ENCODE assay signal across 8 mouse cellular contexts in the genomic region with DNA sequence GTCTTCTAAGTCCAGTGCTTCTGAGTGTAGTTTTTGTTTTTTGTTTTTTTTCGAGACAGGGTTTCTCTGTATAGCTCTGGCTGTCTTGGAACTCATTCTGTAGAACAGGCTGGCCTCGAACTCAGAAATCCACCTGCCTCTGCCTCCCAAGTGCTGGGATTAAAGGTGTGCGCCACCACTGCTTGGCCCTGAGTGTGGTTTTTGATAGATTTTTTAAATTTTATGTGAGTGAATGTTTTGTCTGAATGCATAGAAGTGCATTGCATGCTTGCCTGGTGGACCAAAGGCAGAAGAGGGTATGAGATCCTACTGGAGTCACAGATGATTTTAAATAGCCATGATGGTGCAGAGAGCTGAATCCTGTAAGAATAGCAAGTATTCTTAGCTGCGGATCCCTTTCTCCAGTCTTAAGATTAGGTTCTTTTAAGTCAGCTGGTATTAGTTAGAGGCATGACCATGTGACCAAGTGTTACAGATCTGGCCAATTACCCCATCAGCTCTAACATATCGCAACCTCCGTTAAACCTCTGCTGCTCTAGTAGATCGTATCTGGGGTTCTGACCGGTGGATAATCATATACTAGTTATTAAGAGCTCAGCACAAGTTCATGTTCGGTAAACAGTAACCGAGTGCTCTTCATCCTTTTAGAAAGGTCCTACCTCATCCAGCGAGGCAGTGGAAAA. TPM values are rescaled to one million over a fixed set of nuclear protein-coding genes. Genes with fewer than 3 reads are reported as not detected.
DNase-seq lines count a peak whose midpoint lies in the region; ATAC-seq and TF ChIP-seq lines count a peak whose summit lies in the region.

No protein-coding gene starts in this region.

- no peaks in the 10 kb centered on the region for H3K27me3 ChIP-seq in E14TG2a.4 (ENCODE audit: insufficient read depth, low read length)
- no peaks in the 10 kb centered on the region for H3K27me3 ChIP-seq in forebrain, embryonic 12.5 days
- no peaks in the 10 kb centered on the region for H3K27me3 ChIP-seq in liver, embryonic 14.5 days (ENCODE audit: control insufficient read depth, insufficient read depth, low read length)

- no peak for TF ChIP-seq CTCF in gastrocnemius, adult 2 months (IDR thresholded peaks at IDR 0.05)
- TF ChIP-seq CTCF in E14TG2a.4 (conservative IDR thresholded peaks at IDR 0.05; ENCODE audit: low read length) = no peak
- no peak for TF ChIP-seq CTCF in liver, embryonic 14.5 days (IDR thresholded peaks at IDR 0.05; ENCODE audit: low read depth)

- peak; percentile 6; the same call in 1 of the 2 replicates for ATAC-seq in forebrain, embryonic 12.5 days (ENCODE audit: low FRiP score)
- no peak for ATAC-seq in liver, embryonic 14.5 days (ENCODE audit: insufficient read depth)

- peak overlapping the region; percentile 60 for H3K9ac ChIP-seq in forebrain, embryonic 12.5 days
- peak overlapping the region; percentile 70 for H3K9ac ChIP-seq in liver, embryonic 14.5 days (replicated peaks)

- intact Hi-C loops in gastrocnemius, adult 2 months (cut with DNase I) = no loop called here

- H3K4me3 ChIP-seq in gastrocnemius, adult 2 months = peak overlapping the region; percentile 91
- peak overlapping the region; percentile 84 for H3K4me3 ChIP-seq in E14TG2a.4 (replicated peaks; ENCODE audit: low read length)
- H3K4me3 ChIP-seq in forebrain, embryonic 12.5 days (replicated peaks) = peak overlapping the region; percentile 60
- peak overlapping the region; percentile 60 to 68 for H3K4me3 ChIP-seq in liver, embryonic 14.5 days (ENCODE audit: insufficient read depth in 1 of 2, low read depth in 2 of 2, low read length in 2 of 2)

- H3K4me1 ChIP-seq in E14TG2a.4 (replicated peaks; ENCODE audit: low read depth, low read length) = peaks cover 47% of the 10 kb centered on the region
- peaks cover 22% of the 10 kb centered on the region for H3K4me1 ChIP-seq in forebrain, embryonic 12.5 days
- peaks cover 30 to 35% of the 10 kb centered on the region in 2 experiments for H3K4me1 ChIP-seq in liver, embryonic 14.5 days (replicated peaks; ENCODE audit: control insufficient read depth in 2 of 2, insufficient read depth in 2 of 2, low read length in 1 of 2)

- no peaks in the 10 kb centered on the region for H3K36me3 ChIP-seq in E14TG2a.4 (ENCODE audit: insufficient read depth, low read length)
- no peaks in the 10 kb centered on the region for H3K36me3 ChIP-seq in forebrain, embryonic 12.5 days (replicated peaks)
- H3K36me3 ChIP-seq in liver, embryonic 14.5 days (replicated peaks; ENCODE audit: control insufficient read depth, insufficient read depth, low read depth) = no peaks in the 10 kb centered on the region

- TF ChIP-seq EP300 in liver, embryonic 14.5 days (IDR thresholded peaks at IDR 0.05; ENCODE audit: low read depth) = no peak

- no peak for DNase-seq in gastrocnemius, adult 2 months
- no peak for DNase-seq in gastrocnemius, postnatal 25 days
- no peak for DNase-seq in liver, embryonic 14.5 days (ENCODE audit: low read depth in 3 of 3, low spot score in 3 of 3)
- DNase-seq in cerebellum, adult 9-11 months = no peak
- DNase-seq in gastrocnemius, postnatal 10 days = no peak
- DNase-seq in lung, adult 18-20 months = no peak

- no peaks in the 10 kb centered on the region for H3K9me3 ChIP-seq in E14TG2a.4 (ENCODE audit: low read length)
- H3K9me3 ChIP-seq in forebrain, embryonic 12.5 days = no peaks in the 10 kb centered on the region
- H3K9me3 ChIP-seq in liver, embryonic 14.5 days (ENCODE audit: control insufficient read depth, low read length) = no peaks in the 10 kb centered on the region

- 24% methylated on average over 11 of the region's 11 CpGs for WGBS in forebrain, embryonic 12.5 days
- WGBS in liver, embryonic 14.5 days (ENCODE audit: insufficient replicate concordance) = 19% methylated on average over 11 of the region's 11 CpGs

- H3K27ac ChIP-seq in gastrocnemius, adult 2 months = peak overlapping the region; percentile 96
- H3K27ac ChIP-seq in forebrain, embryonic 12.5 days = peak overlapping the region; percentile 93
- H3K27ac ChIP-seq in liver, embryonic 14.5 days = peak overlapping the region; percentile 73

- peak overlapping the region; percentile 60 for H3K4me2 ChIP-seq in forebrain, embryonic 12.5 days
- peak overlapping the region; percentile 96 for H3K4me2 ChIP-seq in liver, embryonic 14.5 days (ENCODE audit: low read depth)

RNA-seq across cellular contexts. Expression of gene Mgat1, which starts 0.9 kb away (rescaled TPM):
- 10 to 100 TPM; 42.0 to 48.0 TPM for total RNA-seq in gastrocnemius, adult 2 months (2021)
- 10 to 100 TPM; 33.7 to 33.9 TPM for total RNA-seq in gastrocnemius, postnatal 25 days (2021)
- 31.4 and 35.5 TPM in 2 replicates for polyA plus RNA-seq in forebrain, embryonic 12.5 days (2016; fragmentation: Nextera tagmentation; extraction: Ambion mirVana)
- polyA plus RNA-seq in liver, embryonic 14.5 days (2012; rRNA removed) = 22.8 and 23.7 TPM in 2 replicates
- 22.6 and 25.7 TPM in 2 replicates for polyA plus RNA-seq in liver, embryonic 14.5 days (2014; fragmentation: Nextera tagmentation; extraction: Ambion mirVana)
- 10 to 100 TPM; 42.7 to 60.3 TPM for total RNA-seq in gastrocnemius, postnatal 10 days (2021)

RNA-seq across cellular contexts. Expression of gene Olfr1393, which starts 35.0 kb away (rescaled TPM):
- total RNA-seq in gastrocnemius, adult 2 months (2021) = not detected
- total RNA-seq in gastrocnemius, postnatal 25 days (2021) = under 1 TPM in 1 of 2 experiments, not detected in 1; 0.08 TPM
- polyA plus RNA-seq in forebrain, embryonic 12.5 days (2016; fragmentation: Nextera tagmentation; extraction: Ambion mirVana) = 0.06 and 0.18 TPM in 2 replicates
- 0.03 and 0.08 TPM in 2 replicates for polyA plus RNA-seq in liver, embryonic 14.5 days (2012; rRNA removed)
- 0.05 and 0.10 TPM in 2 replicates for polyA plus RNA-seq in liver, embryonic 14.5 days (2014; fragmentation: Nextera tagmentation; extraction: Ambion mirVana)
- under 1 TPM; 0.18 to 0.33 TPM for total RNA-seq in gastrocnemius, postnatal 10 days (2021)

RNA-seq across cellular contexts. Expression of gene Zfp62, which starts 40.0 kb away (rescaled TPM):
- 10 to 100 TPM; 25.8 to 32.6 TPM for total RNA-seq in gastrocnemius, adult 2 months (2021)
- 10 to 100 TPM; 20.3 to 22.8 TPM for total RNA-seq in gastrocnemius, postnatal 25 days (2021)
- 60.5 and 63.3 TPM in 2 replicates for polyA plus RNA-seq in forebrain, embryonic 12.5 days (2016; fragmentation: Nextera tagmentation; extraction: Ambion mirVana)
- polyA plus RNA-seq in liver, embryonic 14.5 days (2012; rRNA removed) = 3.1 and 5.2 TPM in 2 replicates
- polyA plus RNA-seq in liver, embryonic 14.5 days (2014; fragmentation: Nextera tagmentation; extraction: Ambion mirVana) = 10.6 and 11.4 TPM in 2 replicates
- total RNA-seq in gastrocnemius, postnatal 10 days (2021) = 10 to 100 TPM; 20.8 to 27.5 TPM

RNA-seq across cellular contexts. Expression of gene Olfr1392, which starts 42.0 kb away (rescaled TPM):
- not detected for total RNA-seq in gastrocnemius, adult 2 months (2021)
- total RNA-seq in gastrocnemius, postnatal 25 days (2021) = not detected
- not detected in 2 replicates for polyA plus RNA-seq in forebrain, embryonic 12.5 days (2016; fragmentation: Nextera tagmentation; extraction: Ambion mirVana)
- 0.01 TPM in 2 replicates for polyA plus RNA-seq in liver, embryonic 14.5 days (2012; rRNA removed)
- polyA plus RNA-seq in liver, embryonic 14.5 days (2014; fragmentation: Nextera tagmentation; extraction: Ambion mirVana) = not detected in 2 replicates
- not detected for total RNA-seq in gastrocnemius, postnatal 10 days (2021)

RNA-seq across cellular contexts. Expression of gene Btnl9, which starts 56.1 kb away (rescaled TPM):
- 1 to 10 TPM in 1 of 2 experiments, under 1 TPM in 1; 0.97 to 3.6 TPM for total RNA-seq in gastrocnemius, adult 2 months (2021)
- 1 to 10 TPM; 1.6 to 3.5 TPM for total RNA-seq in gastrocnemius, postnatal 25 days (2021)
- polyA plus RNA-seq in forebrain, embryonic 12.5 days (2016; fragmentation: Nextera tagmentation; extraction: Ambion mirVana) = 0.17 TPM in 1 of 2 replicates, not detected in the other
- polyA plus RNA-seq in liver, embryonic 14.5 days (2012; rRNA removed) = 0.78 and 1.2 TPM in 2 replicates
- polyA plus RNA-seq in liver, embryonic 14.5 days (2014; fragmentation: Nextera tagmentation; extraction: Ambion mirVana) = 0.34 and 0.57 TPM in 2 replicates
- 1 to 10 TPM; 5.9 to 7.7 TPM for total RNA-seq in gastrocnemius, postnatal 10 days (2021)
